Mouse (Mus musculus) limb, embryonic 14.5 days (tissue): ENCODE measurements around the gene Ror2. TPM values are rescaled to one million over a fixed set of nuclear protein-coding genes. Genes with fewer than 3 reads are reported as not detected.

Source experiments
- ATAC-seq: fragments of 200-750 bp; cut with Nextera tagmentation; 2 replicates; pipeline ENCODE4 v1.8.0; 2017; ENCODE audit warnings: low read depth, moderate number of reproducible peaks, moderate TSS enrichment; ENCODE audit not compliant: low FRiP score
- DNase-seq: peaks from one replicate; pipeline ENCODE4 v3.0.0-alpha.2; 2015; ENCODE audit warnings: low spot score
- H3K27ac ChIP-seq: fragments of 300-500 bp; sonication (generic); replicated peaks from 2 replicates; pipeline ENCODE4 v1.5.1; 2014; ENCODE audit warnings: low read depth, mild to moderate bottlenecking, low read length, moderate library complexity, mixed read lengths
- H3K27me3 ChIP-seq: fragments of 300-500 bp; sonication (generic); 2 replicates; pipeline ENCODE4 v1.6.1; 2014; ENCODE audit warnings: low read length, mixed read lengths; ENCODE audit not compliant: control insufficient read depth, insufficient read depth
- H3K36me3 ChIP-seq: fragments of 300-500 bp; sonication (generic); 2 replicates; pipeline ENCODE4 v1.6.1; 2014; ENCODE audit warnings: mild to moderate bottlenecking, low read length, moderate library complexity, mixed read lengths; ENCODE audit not compliant: control insufficient read depth, insufficient read depth
- H3K4me1 ChIP-seq: fragments of 300-500 bp; sonication (generic); 2 replicates; pipeline ENCODE4 v1.6.1; 2014; ENCODE audit warnings: antibody characterized with exemption, low read length, mixed read lengths; ENCODE audit not compliant: control insufficient read depth, insufficient read depth
- H3K4me2 ChIP-seq: fragments of 300-500 bp; sonication (generic); replicated peaks from 2 replicates; pipeline ENCODE4 v1.6.1; 2014; ENCODE audit warnings: low read depth, mild to moderate bottlenecking, low read length, moderate library complexity; ENCODE audit not compliant: severe bottlenecking
- H3K4me3 ChIP-seq: fragments of 300-500 bp; sonication (generic); replicated peaks from 2 replicates; pipeline ENCODE4 v1.5.1; 2014; ENCODE audit warnings: low read length
- H3K9ac ChIP-seq: fragments of 300-500 bp; sonication (generic); 2 replicates; pipeline ENCODE4 v1.6.1; 2014; ENCODE audit warnings: mild to moderate bottlenecking, low read depth, low read length, moderate library complexity; ENCODE audit not compliant: severe bottlenecking
- H3K9me3 ChIP-seq: fragments of 300-500 bp; sonication (generic); 2 replicates; pipeline ENCODE4 v1.6.1; 2016; ENCODE audit warnings: low read length; ENCODE audit not compliant: control insufficient read depth
- POLR2A ChIP-seq: fragments of 200-500 bp; IDR thresholded peaks from 2 replicates; pipeline ENCODE4 v1.8.0; 2012; ENCODE audit warnings: inconsistent platforms, mild to moderate bottlenecking, moderate library complexity, borderline replicate concordance; ENCODE audit not compliant: insufficient read depth, insufficient read length; ENCODE audit errors: extremely low read depth
- WGBS: fragments of 180-500 bp; shearing (Covaris S2); extraction: QIAGEN DNeasy Blood & Tissue Kit; methylation state at CpG from one replicate; pipeline ENCODE4 v1.1.7; 2014; 5-methylcytosine and 5-hydroxymethylcytosine counted together
- polyA plus RNA-seq, 2 experiments: library from polyadenylated mRNA; depleted of rRNA in 1 of 2; stranded (reverse) in 1 of 2; unstranded in 1 of 2; fragments of >200 nt; fragmentation: Nextera tagmentation in 1 of 2; extraction: Ambion mirVana in 1 of 2; gene quantifications; 2 replicates each; pipeline versions ENCODE4 v1.2.1 to v1.2.3; 2012 to 2014

Gene Ror2
- polyA plus RNA-seq, 2 experiments = 19.0 to 33.0 TPM

DNA sequence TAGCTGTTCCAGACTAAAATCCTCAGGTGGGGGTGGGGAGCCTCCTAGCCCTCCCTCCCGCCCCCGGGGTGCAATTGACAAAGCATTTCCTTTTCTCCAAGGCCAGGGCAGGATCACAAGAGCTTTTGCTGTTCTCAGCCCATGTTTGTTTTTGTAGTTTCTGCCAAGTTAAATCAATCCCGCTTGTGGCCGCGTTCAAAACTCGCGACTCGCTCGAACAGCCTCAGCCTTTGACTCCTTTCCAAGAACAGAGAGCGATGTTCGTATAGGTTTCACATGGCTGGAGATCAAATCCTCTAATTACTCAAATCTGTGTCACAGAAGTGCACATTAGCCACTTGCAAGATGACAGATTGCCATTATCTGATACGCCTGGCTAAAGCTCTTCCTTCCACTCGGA lies 107.3 kb downstream of the Ror2 start:
- Histone ChIP-seq H3K27me3 (no peaks in the 10 kb centered on the region), H3K36me3 (no peaks in the 10 kb centered on the region), H3K9ac (no peak overlapping the region), H3K9me3 (no peaks in the 10 kb centered on the region), H3K4me2 (peak overlapping the region; percentile 33), H3K4me1 (peaks cover 65% of the 10 kb centered on the region), H3K27ac (0 out of 2 replicates have a peak overlapping the region, but pooled peaks have one; percentile 7), H3K4me3 (no peak overlapping the region)
- WGBS = 3% methylated on average over 13 of the region's 13 CpGs
- DNase-seq (peak; percentile 79), ATAC-seq (peak; percentile 25)
- TF ChIP-seq POLR2A = no peak

- H3K36me3 ChIP-seq = no peaks in the 10 kb centered on the region
- H3K4me1 ChIP-seq = peaks cover 61% of the 10 kb centered on the region
- peak overlapping the region; percentile 33 for H3K4me2 ChIP-seq
- H3K9me3 ChIP-seq = no peaks in the 10 kb centered on the region
- no peak for TF ChIP-seq POLR2A
- DNase-seq (no peak), ATAC-seq (no peak)
- no peak overlapping the region for H3K9ac ChIP-seq
- H3K27me3 ChIP-seq = no peaks in the 10 kb centered on the region
- no peak overlapping the region; the same call in 1 of the 2 replicates for H3K27ac ChIP-seq
- no peak overlapping the region for H3K4me3 ChIP-seq
- WGBS = 24% methylated on average over 4 of the region's 4 CpGs
These were observed 107.8 kb downstream of the Ror2 start for GRCm38 (mm10) chr13:53178171-53178570.

DNA sequence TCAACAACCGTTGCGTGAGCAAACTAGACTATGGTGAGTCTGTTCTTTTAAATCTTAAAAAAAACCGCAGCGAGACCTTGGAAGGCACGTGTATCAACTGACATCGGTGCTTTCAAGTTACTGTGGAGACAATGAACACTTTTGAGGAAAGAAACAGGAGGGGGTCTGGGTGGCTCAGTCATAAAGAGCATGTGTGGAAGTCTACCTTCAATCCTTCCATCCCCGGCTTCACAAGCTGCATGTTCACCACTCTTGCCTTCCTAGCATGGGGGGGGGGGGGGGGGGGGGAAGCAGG lies 108.6 kb downstream of the Ror2 start:
- H3K9me3 ChIP-seq = no peaks in the 10 kb centered on the region
- H3K27me3 ChIP-seq = no peaks in the 10 kb centered on the region
- peaks cover 53% of the 10 kb centered on the region for H3K4me1 ChIP-seq
- H3K9ac ChIP-seq = no peak overlapping the region
- no peak for ATAC-seq
- H3K4me3 ChIP-seq = no peak overlapping the region
- H3K4me2 ChIP-seq = no peak overlapping the region
- no peak for TF ChIP-seq POLR2A
- 28% methylated on average over 7 of the region's 7 CpGs for WGBS
- no peak for DNase-seq
- no peaks in the 10 kb centered on the region for H3K36me3 ChIP-seq
- H3K27ac ChIP-seq = no peak overlapping the region

- peaks cover 48% of the 10 kb centered on the region for H3K4me1 ChIP-seq
- no peak for DNase-seq
- 28% methylated on average over 10 of the region's 10 CpGs for WGBS
- no peak for ATAC-seq
- H3K27me3 ChIP-seq = no peaks in the 10 kb centered on the region
- no peaks in the 10 kb centered on the region for H3K36me3 ChIP-seq
- H3K4me2 ChIP-seq = no peak overlapping the region
- H3K9ac ChIP-seq = no peak overlapping the region
- H3K9me3 ChIP-seq = no peaks in the 10 kb centered on the region
- no peak overlapping the region for H3K27ac ChIP-seq
- no peak for TF ChIP-seq POLR2A
- H3K4me3 ChIP-seq = no peak overlapping the region
These were observed 109.1 kb downstream of the Ror2 start for GRCm38 (mm10) chr13:53176695-53177423.

DNA sequence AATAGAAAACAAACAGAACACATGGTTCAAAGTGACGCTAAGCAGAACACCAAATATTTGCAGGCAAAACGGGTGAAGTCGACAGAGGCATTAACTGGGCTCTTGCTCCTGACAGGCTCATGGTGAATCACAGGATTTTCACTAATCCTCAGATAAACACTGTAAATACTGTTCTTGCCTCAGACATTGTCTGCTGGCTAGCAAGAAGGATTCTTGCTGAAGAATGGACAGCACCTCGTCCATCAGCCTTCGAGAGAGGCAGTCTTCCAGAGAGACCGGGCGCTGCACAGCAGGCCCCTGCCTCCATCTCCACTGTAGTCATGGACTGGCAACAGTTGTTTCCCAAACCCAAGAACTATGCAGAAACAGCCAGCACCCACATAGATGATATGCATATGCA lies 110.9 kb downstream of the Ror2 start:
- Histone ChIP-seq H3K9ac (no peak overlapping the region), H3K4me3 (no peak overlapping the region), H3K4me2 (no peak overlapping the region), H3K27me3 (no peaks in the 10 kb centered on the region), H3K27ac (no peak overlapping the region), H3K4me1 (peaks cover 37% of the 10 kb centered on the region), H3K9me3 (no peaks in the 10 kb centered on the region), H3K36me3 (no peaks in the 10 kb centered on the region)
- ATAC-seq = no peak
- 63% methylated on average over 7 of the region's 7 CpGs for WGBS
- DNase-seq = no peak
- no peak for TF ChIP-seq POLR2A
